Mouse (Mus musculus) embryonic fibroblast, embryonic 13.5 days (primary cell): ENCODE results near the gene Map3k20.

Experiments
- CTCF ChIP-seq: IDR thresholded peaks from 2 replicates; pipeline ENCODE4 v1.5.1; 2011; ENCODE audit warnings: mild to moderate bottlenecking, control low read depth, low read length, moderate library complexity, borderline replicate concordance; ENCODE audit not compliant: insufficient read depth
- POLR2A ChIP-seq: IDR thresholded peaks from 2 replicates; pipeline ENCODE4 v1.6.1; 2011; ENCODE audit warnings: low read depth, mild to moderate bottlenecking, control low read depth, low read length, moderate library complexity

GRCm38 (mm10) chr2:72416095-72417080 lies 131.0 kb downstream of the Map3k20 start:
- TF ChIP-seq POLR2A = no peak
- TF ChIP-seq CTCF = no peak
